Mouse (Mus musculus) lung, postnatal 14 days (tissue): ENCODE measurements around the gene Top1.
"Not testable (repeated sequence)": the region's sequence is repeated elsewhere in the genome, so short reads cannot be mapped to it uniquely, and the experiment has no call there.

ENCODE experiments used
- DNase-seq: peaks from one replicate; pipeline ENCODE4 v3.0.0; 2021

The Top1 gene

GRCm38 (mm10) chr2:160639911-160640717 lies 5.6 kb upstream of the Top1 start:
- no peak for DNase-seq

GRCm38 (mm10) chr2:160641176-160641575 lies 4.5 kb upstream of the Top1 start:
- DNase-seq, result no peak

- DNase-seq, result peak; percentile 61
Measured at GRCm38 (mm10) chr2:160646144-160646844, 606 bp downstream of the Top1 start.

GRCm38 (mm10) chr2:160646845-160647178 lies 1.1 kb downstream of the Top1 start:
- no peak for DNase-seq

GRCm38 (mm10) chr2:160648097-160648496 lies 2.4 kb downstream of the Top1 start:
- no peak for DNase-seq

- DNase-seq, result no peak
Measured at GRCm38 (mm10) chr2:160649072-160649471, 3.4 kb downstream of the Top1 start.

GRCm38 (mm10) chr2:160651165-160651564 lies 5.5 kb downstream of the Top1 start:
- DNase-seq, result no peak

- no peak for DNase-seq
Measured at GRCm38 (mm10) chr2:160653218-160653617, 7.5 kb downstream of the Top1 start.

GRCm38 (mm10) chr2:160655561-160655960 lies 9.9 kb downstream of the Top1 start:
- DNase-seq, result no peak

GRCm38 (mm10) chr2:160656234-160656633 lies 10.5 kb downstream of the Top1 start:
- no peak for DNase-seq

- no peak for DNase-seq
Measured at GRCm38 (mm10) chr2:160657801-160658442, 12.2 kb downstream of the Top1 start.

- no peak for DNase-seq
Measured at GRCm38 (mm10) chr2:160658811-160659210, 13.1 kb downstream of the Top1 start.

GRCm38 (mm10) chr2:160664421-160664820 lies 18.7 kb downstream of the Top1 start:
- DNase-seq, result no peak

GRCm38 (mm10) chr2:160664986-160665385 lies 19.3 kb downstream of the Top1 start:
- DNase-seq, result not testable (repeated sequence)

GRCm38 (mm10) chr2:160667259-160667658 lies 21.6 kb downstream of the Top1 start:
- no peak for DNase-seq

GRCm38 (mm10) chr2:160700271-160700670 lies 54.6 kb downstream of the Top1 start:
- peak; percentile 63 for DNase-seq

- no peak for DNase-seq
Measured at GRCm38 (mm10) chr2:160701603-160702002, 55.9 kb downstream of the Top1 start.

- no peak for DNase-seq
Measured at GRCm38 (mm10) chr2:160702824-160703223, 57.1 kb downstream of the Top1 start.

GRCm38 (mm10) chr2:160707673-160708072 lies 62.0 kb downstream of the Top1 start:
- DNase-seq, result no peak

GRCm38 (mm10) chr2:160715463-160716030 lies 69.9 kb downstream of the Top1 start:
- no peak for DNase-seq

- peak; percentile 67 for DNase-seq
Measured at GRCm38 (mm10) chr2:160717269-160717668, 71.6 kb downstream of the Top1 start.

- peak; percentile 82 for DNase-seq
Measured at GRCm38 (mm10) chr2:160718811-160719210, 73.1 kb downstream of the Top1 start.

- no peak for DNase-seq
Measured at GRCm38 (mm10) chr2:160722714-160723113, 77.0 kb downstream of the Top1 start.
